Mouse (Mus musculus) hindbrain, embryonic 12.5 days (tissue): Measurements from ENCODE around the gene Acads. TPM values are rescaled to one million over a fixed set of nuclear protein-coding genes. Genes with fewer than 3 reads are reported as not detected.
A peak's percentile ranks its signal among the peaks of the same experiment; 100 is the strongest.

Source experiments
- ATAC-seq: fragments of 200-750 bp; cut with Nextera tagmentation; 2 replicates; pipeline ENCODE4 v1.8.0; 2017; ENCODE audit warnings: moderate TSS enrichment; ENCODE audit not compliant: low FRiP score
- H3K27ac ChIP-seq: fragments of 300-500 bp; sonication (generic); 2 replicates; pipeline ENCODE4 v1.5.1; 2016; ENCODE audit warnings: mild to moderate bottlenecking
- H3K27me3 ChIP-seq: fragments of 300-500 bp; sonication (generic); 2 replicates; pipeline ENCODE4 v1.6.1; 2016; ENCODE audit warnings: mild to moderate bottlenecking
- H3K36me3 ChIP-seq: fragments of 300-500 bp; sonication (generic); 2 replicates; pipeline ENCODE4 v1.6.1; 2016; ENCODE audit warnings: mild to moderate bottlenecking
- H3K4me1 ChIP-seq: fragments of 300-500 bp; sonication (generic); 2 replicates; pipeline ENCODE4 v1.6.1; 2016
- H3K4me2 ChIP-seq: fragments of 300-500 bp; sonication (generic); replicated peaks from 2 replicates; pipeline ENCODE4 v1.6.1; 2016; ENCODE audit warnings: mild to moderate bottlenecking
- H3K4me3 ChIP-seq: fragments of 300-500 bp; sonication (generic); 2 replicates; pipeline ENCODE4 v1.5.1; 2016; ENCODE audit warnings: mild to moderate bottlenecking
- H3K9ac ChIP-seq: fragments of 300-500 bp; sonication (generic); 2 replicates; pipeline ENCODE4 v1.6.1; 2016; ENCODE audit warnings: mild to moderate bottlenecking, moderate library complexity
- H3K9me3 ChIP-seq: fragments of 300-500 bp; sonication (generic); replicated peaks from 2 replicates; pipeline ENCODE4 v1.6.1; 2016; ENCODE audit warnings: mild to moderate bottlenecking
- WGBS: fragments of 180-500 bp; shearing (Covaris S2); methylation state at CpG from one replicate; pipeline ENCODE4 v1.1.7; 2016; 5-methylcytosine and 5-hydroxymethylcytosine counted together
- polyA plus RNA-seq: library from polyadenylated mRNA; unstranded; fragments of >200 nt; fragmentation: Nextera tagmentation; extraction: Ambion mirVana; gene quantifications from 2 replicates; pipeline ENCODE4 v1.2.1, GENCODE M21; 2016

Gene Acads
- polyA plus RNA-seq, 1 experiment from 2014 or later = 41.9 TPM

DNA sequence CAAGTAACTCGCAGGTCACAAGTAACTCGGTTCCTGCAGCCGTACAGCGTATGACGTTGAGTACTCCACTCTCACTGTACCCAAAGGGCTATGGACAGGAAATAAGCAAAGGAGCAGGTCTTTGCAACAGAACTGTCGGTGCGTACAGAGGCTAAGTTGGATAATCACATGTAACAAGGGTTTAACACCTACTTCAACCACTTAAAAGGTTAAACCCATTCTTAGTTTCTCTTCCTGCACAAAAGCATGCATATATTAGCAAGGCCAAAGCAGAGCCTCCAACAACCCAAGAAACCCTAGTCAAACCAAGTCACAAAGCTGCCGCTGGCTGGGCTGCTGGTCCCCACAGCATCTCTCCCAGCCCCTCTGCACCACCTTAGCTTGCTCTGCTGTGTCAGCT lies 13.3 kb upstream of the Acads start:
- Histone ChIP-seq H3K4me1 (peaks cover 17% of the 10 kb centered on the region), H3K4me3 (no peak overlapping the region), H3K36me3 (peaks cover 25% of the 10 kb centered on the region), H3K27ac (no peak overlapping the region), H3K4me2 (peak overlapping the region; percentile 73), H3K9ac (0 out of 2 replicates have a peak overlapping the region, but pooled peaks have one; percentile 10), H3K9me3 (no peaks in the 10 kb centered on the region), H3K27me3 (0 out of 2 replicates have a peak, but pooled peaks cover 3% of the 10 kb centered on the region)
- WGBS = 94% methylated on average over 8 of the region's 8 CpGs
- no peak for ATAC-seq

DNA sequence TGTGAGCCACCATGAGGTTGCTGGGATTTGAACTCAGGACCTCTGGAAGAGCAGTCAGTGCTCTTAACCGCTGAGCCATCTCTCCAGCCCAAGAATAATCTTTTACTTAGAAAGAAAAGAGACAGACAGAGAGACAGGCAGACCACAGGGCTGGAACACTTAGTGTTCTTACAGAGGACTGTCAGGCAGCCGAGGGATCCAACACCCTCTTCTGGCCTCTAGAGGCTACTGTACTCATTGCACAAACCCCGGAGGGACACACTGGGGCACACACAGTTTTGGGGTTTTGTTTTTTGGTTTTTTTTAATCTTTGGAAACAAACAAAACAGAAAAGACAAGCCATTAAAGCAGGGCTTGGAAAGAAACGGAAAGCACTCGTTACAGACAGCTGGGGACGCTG lies 10.2 kb upstream of the Acads start:
- H3K4me3 ChIP-seq = no peak overlapping the region
- H3K4me1 ChIP-seq = peaks cover 27% of the 10 kb centered on the region
- H3K27me3 ChIP-seq = no peaks in the 10 kb centered on the region
- ATAC-seq = no peak
- H3K9me3 ChIP-seq = no peaks in the 10 kb centered on the region
- H3K36me3 ChIP-seq = peaks cover 46% of the 10 kb centered on the region
- H3K27ac ChIP-seq = no peak overlapping the region
- H3K9ac ChIP-seq = no peak overlapping the region
- 91% methylated on average over 6 of the region's 6 CpGs for WGBS
- H3K4me2 ChIP-seq = no peak overlapping the region

DNA sequence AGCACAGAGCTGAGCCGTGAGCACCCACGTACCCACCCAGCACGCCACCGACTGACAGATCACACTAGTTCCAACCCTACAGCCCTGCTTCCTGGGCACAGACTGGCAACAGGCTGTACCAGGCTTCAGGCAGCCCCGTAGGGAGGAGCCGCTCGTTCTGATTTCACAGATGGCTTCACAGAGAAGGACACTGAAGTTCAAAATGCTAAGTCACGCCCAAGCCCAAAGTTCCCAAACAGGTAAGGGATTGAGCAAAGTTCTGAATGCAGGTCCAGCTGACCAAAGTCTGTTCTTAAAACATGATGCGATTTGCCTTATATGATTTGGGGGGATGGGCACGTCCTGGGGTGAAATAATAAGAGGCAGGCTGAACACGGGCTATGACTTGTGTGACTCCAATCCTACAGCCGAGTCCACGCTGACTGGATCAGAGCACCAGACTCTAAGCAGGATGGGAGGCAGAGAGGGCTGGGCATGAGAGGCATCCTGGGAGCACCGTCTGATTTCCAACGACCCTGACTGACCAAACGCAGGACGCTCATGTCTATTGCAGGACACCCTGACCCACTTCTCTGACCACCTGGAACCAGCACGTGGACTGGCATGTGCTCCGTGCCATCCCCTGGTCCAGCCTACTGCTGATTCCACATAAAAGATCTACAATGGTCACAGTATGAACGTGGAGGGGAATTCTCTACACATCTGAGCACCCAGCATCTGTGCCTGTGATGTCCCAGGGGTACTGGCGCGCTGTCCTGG lies 8.5 kb upstream of the Acads start:
- Histone ChIP-seq H3K9me3 (no peaks in the 10 kb centered on the region), H3K27me3 (no peaks in the 10 kb centered on the region), H3K4me1 (peaks cover 12% of the 10 kb centered on the region), H3K4me2 (no peak overlapping the region), H3K4me3 (no peak overlapping the region), H3K9ac (no peak overlapping the region), H3K36me3 (peaks cover 56% of the 10 kb centered on the region), H3K27ac (no peak overlapping the region)
- 95% methylated on average over 22 of the region's 22 CpGs for WGBS
- ATAC-seq = no peak

DNA sequence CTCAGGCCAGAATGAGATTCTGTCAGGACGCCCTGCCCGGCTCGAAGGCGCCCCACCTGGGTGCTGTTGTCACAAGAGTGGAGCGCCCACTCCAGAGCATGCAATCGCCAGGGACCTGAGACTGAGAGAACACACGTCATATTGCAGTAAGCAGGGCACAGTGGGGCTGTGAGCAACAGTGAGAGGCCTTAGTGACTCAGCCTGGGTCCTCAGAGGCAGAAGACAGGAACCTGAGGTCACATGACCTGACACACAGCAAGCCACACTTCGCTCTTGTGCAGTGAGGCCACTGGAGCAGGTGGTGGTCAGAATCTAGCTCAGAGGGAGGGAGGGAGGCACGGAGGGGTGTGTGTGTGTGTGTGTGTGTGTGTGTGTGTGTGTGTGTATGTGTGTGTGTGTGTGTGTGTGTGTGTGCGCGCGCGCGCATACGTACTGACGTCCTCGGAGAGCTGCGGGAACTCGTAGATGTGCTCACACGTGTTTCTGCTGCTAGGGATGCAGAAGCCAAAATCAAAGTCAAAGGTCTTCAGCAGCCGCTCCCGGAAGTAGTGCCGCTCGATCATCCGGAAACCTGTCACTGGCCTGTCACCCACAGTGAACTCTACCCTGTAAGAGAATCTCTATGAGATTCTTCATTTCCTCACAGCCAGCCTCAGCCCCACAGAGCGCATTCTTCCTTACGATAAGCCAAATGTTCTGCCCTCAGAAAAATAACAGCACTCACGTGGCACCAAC lies 7.6 kb upstream of the Acads start:
- WGBS = 92% methylated on average over 28 of the region's 28 CpGs
- H3K4me1 ChIP-seq = peaks cover 10% of the 10 kb centered on the region; the same call in 1 of the 2 replicates
- H3K9ac ChIP-seq = no peak overlapping the region
- H3K27me3 ChIP-seq = no peaks in the 10 kb centered on the region
- H3K4me2 ChIP-seq = no peak overlapping the region
- no peaks in the 10 kb centered on the region for H3K9me3 ChIP-seq
- no peak for ATAC-seq
- H3K4me3 ChIP-seq = no peak overlapping the region
- no peak overlapping the region for H3K27ac ChIP-seq
- peaks cover 61% of the 10 kb centered on the region for H3K36me3 ChIP-seq

DNA sequence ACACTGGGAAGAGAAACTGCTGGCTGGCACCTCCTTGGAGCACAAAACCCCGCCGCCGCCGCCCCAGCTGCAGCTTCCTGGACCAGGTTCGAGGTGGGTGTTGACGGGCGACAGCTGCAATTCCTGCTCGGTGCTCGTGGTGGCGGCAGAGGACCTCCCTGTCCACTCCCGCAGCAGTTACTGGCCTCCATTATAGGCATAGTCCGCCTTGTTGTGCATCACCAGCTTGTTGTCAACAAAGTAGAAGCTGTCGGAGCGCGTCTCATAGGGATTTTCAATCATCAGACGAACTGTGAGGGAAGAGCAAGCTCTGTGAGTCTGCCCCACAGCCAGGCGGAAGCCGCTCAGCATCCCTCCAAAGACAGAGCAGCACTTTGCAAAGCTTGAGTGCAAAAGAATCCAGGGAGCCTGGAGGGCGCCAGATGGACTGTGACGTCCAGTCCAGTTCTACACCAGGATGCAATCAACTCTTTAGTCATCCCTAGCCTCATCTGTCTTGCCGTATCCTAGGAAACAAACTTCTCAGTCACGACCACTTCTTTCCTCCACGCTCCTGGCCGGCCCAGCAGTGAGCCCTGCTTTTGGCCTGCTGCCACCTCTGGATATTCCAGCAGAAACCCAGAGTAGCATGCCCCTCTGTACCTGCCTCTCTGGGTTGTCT lies 6.2 kb upstream of the Acads start:
- Histone ChIP-seq H3K4me1 (peaks cover 10% of the 10 kb centered on the region; the same call in 1 of the 2 replicates), H3K9ac (no peak overlapping the region), H3K27ac (peak overlapping the region; percentile 30), H3K36me3 (peaks cover 61% of the 10 kb centered on the region), H3K4me2 (peak overlapping the region; percentile 21; the same call in 1 of the 2 replicates), H3K9me3 (no peaks in the 10 kb centered on the region), H3K4me3 (no peak overlapping the region), H3K27me3 (no peaks in the 10 kb centered on the region)
- ATAC-seq = peak; percentile 44; the same call in 1 of the 2 replicates
- 22% methylated on average over 24 of the region's 24 CpGs for WGBS

DNA sequence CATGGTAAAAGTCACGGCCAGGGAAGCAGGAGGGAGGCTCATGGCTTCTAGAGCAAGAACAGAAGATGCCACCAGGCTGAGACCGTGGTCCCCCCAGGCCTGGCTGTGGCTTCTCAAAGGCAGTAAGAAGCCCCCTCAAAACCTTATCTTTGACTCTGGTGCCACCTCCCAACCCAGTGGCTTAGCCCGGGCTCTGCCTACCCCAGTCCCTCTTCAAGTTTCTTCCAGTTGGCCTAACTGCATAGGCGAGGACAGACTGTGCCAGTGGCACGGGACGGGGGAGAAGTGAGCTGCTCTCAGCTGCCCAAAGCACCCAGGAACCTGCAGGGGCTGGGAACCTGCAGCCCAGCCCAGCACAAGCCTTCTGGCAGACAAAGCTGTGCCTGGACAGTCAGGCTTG lies 5.5 kb upstream of the Acads start:
- Histone ChIP-seq H3K4me1 (peaks cover 10% of the 10 kb centered on the region; the same call in 1 of the 2 replicates), H3K9me3 (no peaks in the 10 kb centered on the region), H3K27ac (peak overlapping the region; percentile 30; the same call in 1 of the 2 replicates), H3K4me2 (no peak overlapping the region), H3K36me3 (peaks cover 55% of the 10 kb centered on the region), H3K27me3 (no peaks in the 10 kb centered on the region), H3K9ac (no peak overlapping the region), H3K4me3 (no peak overlapping the region)
- ATAC-seq = no peak
- 97% methylated on average over 6 of the region's 6 CpGs for WGBS

DNA sequence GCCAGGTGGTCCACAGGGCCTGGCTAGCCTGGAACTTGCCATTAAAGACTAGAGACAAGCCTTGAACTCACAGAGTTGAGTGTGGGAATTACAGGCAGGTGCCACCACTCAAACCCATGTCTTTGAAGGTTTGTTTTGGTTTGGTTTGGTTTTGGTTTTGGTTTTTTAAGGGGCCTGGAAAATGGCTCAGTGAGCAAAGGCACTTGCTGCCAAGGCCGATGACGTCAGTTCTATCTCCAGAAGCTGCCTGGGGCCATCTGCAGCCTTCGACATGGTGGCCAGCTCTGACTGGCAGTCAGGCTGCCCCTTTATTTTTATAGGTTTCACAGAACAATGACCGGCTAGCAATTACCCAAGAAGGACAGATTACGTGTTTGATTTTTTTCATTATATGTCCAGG lies 1.8 kb upstream of the Acads start:
- Histone ChIP-seq H3K27me3 (no peaks in the 10 kb centered on the region), H3K27ac (no peak overlapping the region), H3K4me2 (no peak overlapping the region), H3K9me3 (no peaks in the 10 kb centered on the region), H3K36me3 (peaks cover 34% of the 10 kb centered on the region), H3K9ac (no peak overlapping the region), H3K4me1 (peaks cover 20% of the 10 kb centered on the region), H3K4me3 (no peak overlapping the region)
- ATAC-seq = no peak
- WGBS = 81% methylated on average over 5 of the region's 5 CpGs

DNA sequence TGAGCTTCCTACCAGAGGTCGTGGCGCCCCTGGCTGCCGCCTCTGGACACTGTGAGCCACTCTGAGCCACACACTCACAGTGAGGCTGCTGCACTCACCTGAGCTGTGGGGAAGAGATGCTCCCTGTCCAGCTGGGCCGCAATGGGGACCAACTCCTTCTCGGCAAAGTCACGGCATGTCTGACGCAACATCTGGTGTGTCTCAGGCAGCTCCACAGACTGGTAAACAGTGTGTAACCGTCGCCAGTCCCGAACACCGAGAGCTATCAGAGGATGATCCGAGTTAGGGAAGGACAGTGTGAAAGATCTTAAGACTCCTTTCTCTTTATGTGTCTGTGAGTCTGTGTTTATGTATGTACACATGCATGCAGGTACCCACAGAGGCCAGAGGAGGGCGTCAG lies 1.7 kb downstream of the Acads start:
- H3K9me3 ChIP-seq = no peaks in the 10 kb centered on the region
- H3K4me2 ChIP-seq = no peak overlapping the region
- H3K4me1 ChIP-seq = peaks cover 11% of the 10 kb centered on the region
- H3K27me3 ChIP-seq = no peaks in the 10 kb centered on the region
- no peak for ATAC-seq
- H3K4me3 ChIP-seq = no peak overlapping the region
- H3K27ac ChIP-seq = no peak overlapping the region
- H3K9ac ChIP-seq = no peak overlapping the region
- H3K36me3 ChIP-seq = peaks cover 26% of the 10 kb centered on the region
- 95% methylated on average over 13 of the region's 13 CpGs for WGBS

DNA sequence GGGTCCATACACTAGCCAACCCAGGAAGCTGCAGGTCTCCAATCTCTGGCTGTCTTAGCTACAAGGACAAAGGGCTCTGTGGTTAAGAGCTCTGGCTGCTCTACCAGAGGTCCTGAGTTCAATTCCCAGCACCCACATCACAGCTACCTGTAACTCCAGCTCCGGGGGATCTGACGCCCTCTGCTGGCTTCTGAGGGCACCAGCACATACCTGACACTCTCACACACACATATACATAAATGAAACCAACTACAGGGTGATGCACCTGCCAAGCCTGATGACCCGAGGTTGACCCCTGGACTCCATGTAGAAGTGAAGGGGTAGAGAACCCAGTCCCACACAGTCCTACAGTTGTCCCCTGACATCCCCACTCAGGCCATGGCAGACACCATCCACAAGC lies 2.7 kb downstream of the Acads start:
- ATAC-seq = no peak
- Histone ChIP-seq H3K4me1 (peaks cover 11% of the 10 kb centered on the region), H3K4me2 (no peak overlapping the region), H3K27me3 (no peaks in the 10 kb centered on the region), H3K27ac (no peak overlapping the region), H3K9ac (no peak overlapping the region), H3K9me3 (no peaks in the 10 kb centered on the region), H3K36me3 (peaks cover 27% of the 10 kb centered on the region), H3K4me3 (no peak overlapping the region)
- 91% methylated on average over 3 of the region's 3 CpGs for WGBS

DNA sequence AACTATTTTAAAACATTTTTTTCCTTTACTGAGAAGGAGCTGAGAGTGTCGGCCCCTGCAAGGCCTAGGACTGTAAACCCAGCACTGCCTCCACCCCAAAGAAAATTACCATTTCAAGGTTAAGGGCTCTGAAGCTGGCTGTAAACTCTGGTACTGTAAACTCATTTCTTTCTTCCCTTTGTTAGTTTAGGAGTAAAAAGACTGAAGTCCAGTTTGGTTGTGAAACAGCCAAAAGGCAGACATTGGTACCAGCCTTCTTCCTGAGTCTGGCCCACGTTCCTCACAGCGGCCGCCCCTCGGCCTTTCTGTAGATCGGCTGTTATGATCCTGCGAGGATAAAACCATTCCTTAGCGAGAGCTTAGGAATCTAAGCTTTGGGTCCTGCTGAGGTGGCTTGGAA lies 4.6 kb downstream of the Acads start:
- no peak overlapping the region for H3K4me3 ChIP-seq
- H3K36me3 ChIP-seq = peaks cover 33% of the 10 kb centered on the region

DNA sequence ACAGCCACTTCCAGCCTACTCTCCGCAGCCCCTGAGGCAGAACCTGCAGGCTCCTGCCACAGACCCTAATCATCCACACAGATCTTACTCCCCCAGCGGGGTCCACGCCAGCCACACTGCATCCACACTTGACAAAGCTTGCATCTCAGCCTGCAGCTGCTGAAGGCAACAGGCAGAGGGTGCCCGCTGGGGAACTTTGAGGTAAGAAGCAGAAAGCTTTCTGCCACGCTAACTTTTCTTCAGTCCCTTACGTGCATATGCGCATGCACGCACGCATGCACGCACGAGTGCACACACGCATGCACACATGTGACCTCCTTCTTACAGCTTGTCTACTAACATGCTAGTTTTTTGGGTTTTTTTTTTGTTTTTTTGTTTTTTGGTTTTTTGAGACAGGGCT lies 5.9 kb downstream of the Acads start:
- peaks cover 33% of the 10 kb centered on the region for H3K36me3 ChIP-seq
- no peak overlapping the region for H3K9ac ChIP-seq
- no peaks in the 10 kb centered on the region for H3K27me3 ChIP-seq
- no peak overlapping the region for H3K4me2 ChIP-seq
- no peaks in the 10 kb centered on the region for H3K9me3 ChIP-seq
- no peak overlapping the region for H3K4me3 ChIP-seq
- no peak overlapping the region for H3K27ac ChIP-seq
- ATAC-seq = no peak
- H3K4me1 ChIP-seq = peaks cover 13% of the 10 kb centered on the region
- WGBS = 96% methylated on average over 12 of the region's 12 CpGs

More for the DNA sequence above, 4.6 kb downstream of the Acads start:
- 93% methylated on average over 8 of the region's 8 CpGs for WGBS
- Histone ChIP-seq H3K9ac (no peak overlapping the region), H3K9me3 (no peaks in the 10 kb centered on the region), H3K4me1 (peaks cover 24% of the 10 kb centered on the region), H3K27ac (no peak overlapping the region), H3K27me3 (no peaks in the 10 kb centered on the region), H3K4me2 (no peak overlapping the region)
- no peak for ATAC-seq

DNA sequence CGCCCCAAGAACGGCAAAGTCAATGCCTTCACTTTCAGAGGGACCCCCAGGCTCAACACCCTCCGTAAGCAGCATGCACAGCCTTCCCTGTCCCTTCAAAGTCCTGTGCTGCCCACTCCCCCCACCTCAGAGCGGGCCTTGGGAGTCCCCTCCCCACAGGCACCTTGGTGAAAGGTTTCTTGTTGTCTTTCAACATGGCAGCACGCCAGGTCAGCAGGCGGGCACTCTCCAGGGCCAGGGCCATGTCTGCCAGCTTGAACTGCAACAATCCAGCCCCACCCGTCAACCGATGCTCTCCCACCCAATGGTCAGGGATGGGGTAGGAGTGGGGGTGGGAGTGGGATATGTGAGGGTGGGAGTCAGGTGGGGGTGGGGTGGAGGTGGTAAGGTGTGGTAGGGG lies 8.0 kb downstream of the Acads start:
- no peaks in the 10 kb centered on the region for H3K27me3 ChIP-seq
- peaks cover 21% of the 10 kb centered on the region for H3K36me3 ChIP-seq
- H3K9ac ChIP-seq = no peak overlapping the region
- H3K9me3 ChIP-seq = no peaks in the 10 kb centered on the region
- WGBS = 91% methylated on average over 8 of the region's 8 CpGs
- no peak overlapping the region for H3K4me3 ChIP-seq
- no peak overlapping the region for H3K4me2 ChIP-seq
- H3K4me1 ChIP-seq = peaks cover 13% of the 10 kb centered on the region
- H3K27ac ChIP-seq = no peak overlapping the region
- ATAC-seq = no peak
